Mouse (Mus musculus) midbrain, postnatal 0 days (tissue): Measurements from ENCODE around the gene Gm45713. TPM values are rescaled to one million over a fixed set of nuclear protein-coding genes. Genes with fewer than 3 reads are reported as not detected.
A peak's percentile ranks its signal among the peaks of the same experiment; 100 is the strongest.
"Not testable (repeated sequence)": the region's sequence is repeated elsewhere in the genome, so short reads cannot be mapped to it uniquely, and the experiment has no call there.

ENCODE experiments used
- ATAC-seq: fragments of 200-750 bp; cut with Nextera tagmentation; 2 replicates; pipeline ENCODE4 v1.8.0; 2017; ENCODE audit warnings: moderate number of reproducible peaks, mild to moderate bottlenecking, moderate TSS enrichment, moderate library complexity; ENCODE audit not compliant: low FRiP score
- DNase-seq: peaks from one replicate; pipeline ENCODE4 v3.0.0-alpha.2; 2015; ENCODE audit warnings: low spot score
- H3K27ac ChIP-seq: fragments of 300-500 bp; sonication (generic); 2 replicates; pipeline ENCODE4 v1.5.1; 2014; ENCODE audit warnings: low read depth, mild to moderate bottlenecking, low read length, mixed read lengths
- H3K27me3 ChIP-seq: fragments of 300-500 bp; sonication (generic); 2 replicates; pipeline ENCODE4 v1.6.1; 2014; ENCODE audit warnings: low read length, control low read depth, mixed read lengths; ENCODE audit not compliant: insufficient read depth
- H3K36me3 ChIP-seq: fragments of 300-500 bp; sonication (generic); 2 replicates; pipeline ENCODE4 v1.6.1; 2014; ENCODE audit warnings: low read length, control low read depth, mixed read lengths; ENCODE audit not compliant: insufficient read depth
- H3K4me1 ChIP-seq: fragments of 300-500 bp; sonication (generic); 2 replicates; pipeline ENCODE4 v1.6.1; 2014; ENCODE audit warnings: mild to moderate bottlenecking, control low read depth, antibody characterized with exemption, low read length, mixed read lengths; ENCODE audit not compliant: insufficient read depth
- H3K4me2 ChIP-seq: fragments of 300-500 bp; sonication (generic); 2 replicates; pipeline ENCODE4 v1.6.1; 2014; ENCODE audit warnings: low read depth, mild to moderate bottlenecking, low read length, mixed read lengths; ENCODE audit not compliant: poor library complexity, severe bottlenecking
- H3K4me3 ChIP-seq: fragments of 300-500 bp; sonication (generic); 2 replicates; pipeline ENCODE4 v1.5.1; 2014; ENCODE audit warnings: low read depth, mild to moderate bottlenecking, low read length, moderate library complexity
- H3K9ac ChIP-seq: fragments of 300-500 bp; sonication (generic); replicated peaks from 2 replicates; pipeline ENCODE4 v1.6.1; 2014; ENCODE audit warnings: mild to moderate bottlenecking, low read length, moderate library complexity, mixed read lengths; ENCODE audit not compliant: poor library complexity, severe bottlenecking
- H3K9me3 ChIP-seq: fragments of 300-500 bp; sonication (generic); 2 replicates; pipeline ENCODE4 v1.6.1; 2016; ENCODE audit warnings: low read length, control low read depth
- CTCF ChIP-seq: IDR thresholded peaks from 2 replicates; pipeline ENCODE4 v1.5.1; 2016; ENCODE audit warnings: antibody characterized with exemption, mild to moderate bottlenecking
- WGBS: fragments of 180-500 bp; shearing (Covaris S2); extraction: QIAGEN DNeasy Blood & Tissue Kit; methylation state at CpG from one replicate; pipeline ENCODE4 v1.1.7; 2014; 5-methylcytosine and 5-hydroxymethylcytosine counted together
- polyA plus RNA-seq: library from polyadenylated mRNA; unstranded; fragments of >200 nt; fragmentation: Nextera tagmentation; extraction: Ambion mirVana; gene quantifications from 2 replicates; pipeline ENCODE4 v1.2.1, GENCODE M21; 2015
- total RNA-seq: library from RNA; depleted of rRNA; stranded (reverse); fragments of >200 nt; gene quantifications from 2 replicates; pipeline ENCODE4 v1.2.3, GENCODE M21; 2014

The Gm45713 gene
- total and polyA plus RNA-seq, 2 experiments from 2014 or later = 0.39 to 2.0 TPM

DNA sequence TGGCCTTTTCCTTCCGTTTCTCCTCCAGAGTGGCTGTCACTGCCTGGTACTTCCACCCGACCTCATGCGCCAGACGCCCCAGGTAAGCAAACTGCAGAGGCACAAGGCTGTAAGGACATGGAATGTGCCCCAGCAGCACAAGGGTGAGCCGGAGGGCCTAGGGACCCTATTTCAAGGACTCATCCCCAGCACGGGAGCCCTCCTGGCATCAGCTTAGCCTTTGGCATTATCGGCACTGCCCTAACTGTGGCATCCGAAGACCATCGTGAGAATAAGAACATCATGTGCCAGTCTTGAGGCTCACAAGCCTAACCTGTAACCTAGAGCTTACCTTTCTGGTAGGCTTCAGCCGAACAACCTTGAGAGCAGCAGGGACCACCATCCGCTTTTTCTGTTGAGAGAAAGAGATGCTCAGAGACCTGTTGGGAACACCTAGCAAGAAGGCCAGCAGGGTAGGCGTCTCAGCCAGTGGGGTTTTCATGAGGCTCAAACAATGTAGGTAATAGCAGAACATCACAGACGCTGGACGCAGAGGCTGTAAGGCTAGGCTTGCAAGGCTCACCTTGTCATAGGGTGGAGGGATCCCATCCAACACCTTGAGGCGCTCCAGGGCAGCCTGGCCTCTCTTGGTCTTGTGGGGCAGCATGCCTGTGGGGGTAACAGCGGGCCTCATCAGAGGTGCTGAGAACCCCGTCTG is 9.7 kb downstream of the Gm45713 start:
- no peak for DNase-seq
- TF ChIP-seq CTCF = no peak
- Histone ChIP-seq H3K4me2 (no peak overlapping the region), H3K4me3 (no peak overlapping the region), H3K27me3 (no peaks in the 10 kb centered on the region), H3K36me3 (peaks cover 29% of the 10 kb centered on the region), H3K9me3 (no peaks in the 10 kb centered on the region), H3K9ac (peak overlapping the region; percentile 33; the same call in 1 of the 2 replicates), H3K4me1 (peaks cover 9% of the 10 kb centered on the region), H3K27ac (no peak overlapping the region)
- 78% methylated on average over 17 of the region's 17 CpGs for WGBS
- no peak for ATAC-seq

- Histone ChIP-seq H3K36me3 (peaks cover 36% of the 10 kb centered on the region), H3K27ac (peak overlapping the region; percentile 73; the same call in 1 of the 2 replicates)
- H3K9me3 ChIP-seq, H3K4me2 ChIP-seq, ATAC-seq, DNase-seq, H3K4me3 ChIP-seq, H3K4me1 ChIP-seq, H3K9ac ChIP-seq, H3K27me3 ChIP-seq: not testable (repeated sequence)
- WGBS = 61% methylated on average over 5 of the region's 5 CpGs
Observed at GRCm38 (mm10) chr7:45125649-45126048, 10.4 kb downstream of the Gm45713 start.

DNA sequence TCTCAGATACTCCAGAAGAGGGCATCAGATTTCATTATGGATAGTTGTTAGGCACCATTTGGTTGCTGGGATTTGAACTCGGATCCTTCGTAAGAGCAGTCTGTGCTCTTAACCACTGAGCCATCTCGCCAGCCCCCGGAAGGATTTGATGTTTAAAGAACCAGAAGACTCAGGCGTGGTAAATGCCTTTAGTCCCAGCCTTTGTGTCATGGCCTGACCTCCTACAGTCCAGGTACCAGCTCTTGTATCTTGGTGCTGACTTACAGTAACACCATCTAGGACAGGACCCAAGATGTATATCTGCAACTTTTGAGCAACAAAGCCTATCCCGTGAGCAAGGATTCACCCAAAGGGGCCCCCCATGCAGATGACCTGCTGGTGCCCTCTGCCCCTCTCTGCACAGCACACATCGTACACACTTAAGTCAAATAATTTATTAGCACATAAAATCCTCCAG is 10.9 kb downstream of the Gm45713 start:
- ATAC-seq (no peak), DNase-seq (peak; percentile 53)
- peak; percentile 60; the same call in 1 of the 2 replicates for TF ChIP-seq CTCF
- no peak overlapping the region for H3K4me3 ChIP-seq
- WGBS = 24% methylated on average over 7 of the region's 7 CpGs
- H3K36me3 ChIP-seq = peaks cover 41% of the 10 kb centered on the region
- H3K9ac ChIP-seq = no peak overlapping the region
- H3K27ac ChIP-seq = peak overlapping the region; percentile 73; the same call in 1 of the 2 replicates
- H3K27me3 ChIP-seq = no peaks in the 10 kb centered on the region
- H3K4me2 ChIP-seq = no peak overlapping the region
- peaks cover 9% of the 10 kb centered on the region for H3K4me1 ChIP-seq
- no peaks in the 10 kb centered on the region for H3K9me3 ChIP-seq

- peak within 1 kb of the TSS; percentile 84 for H3K4me3 ChIP-seq
- peaks cover 47% of the 10 kb centered on the region for H3K36me3 ChIP-seq
- peak within 1 kb of the TSS; percentile 92 for H3K27ac ChIP-seq
- H3K27me3 ChIP-seq = no peaks in the 10 kb centered on the region
- ATAC-seq = peak; percentile 88
- TF ChIP-seq CTCF = no peak; the same call in 1 of the 2 replicates
- H3K9me3 ChIP-seq = no peaks in the 10 kb centered on the region
- H3K9ac ChIP-seq = peak within 1 kb of the TSS; percentile 99
- H3K4me2 ChIP-seq = peak within 1 kb of the TSS; percentile 88
- peaks cover 6% of the 10 kb centered on the region for H3K4me1 ChIP-seq
- DNase-seq = peak; percentile 99
- WGBS = 1% methylated on average over 59 of the region's 59 CpGs
Observed at GRCm38 (mm10) chr7:45124224-45125143, 11.5 kb downstream of the Gm45713 start, which contains the start of gene Rps11. Gene Rps11 (minus strand): TSS chr7:45124439.

DNA sequence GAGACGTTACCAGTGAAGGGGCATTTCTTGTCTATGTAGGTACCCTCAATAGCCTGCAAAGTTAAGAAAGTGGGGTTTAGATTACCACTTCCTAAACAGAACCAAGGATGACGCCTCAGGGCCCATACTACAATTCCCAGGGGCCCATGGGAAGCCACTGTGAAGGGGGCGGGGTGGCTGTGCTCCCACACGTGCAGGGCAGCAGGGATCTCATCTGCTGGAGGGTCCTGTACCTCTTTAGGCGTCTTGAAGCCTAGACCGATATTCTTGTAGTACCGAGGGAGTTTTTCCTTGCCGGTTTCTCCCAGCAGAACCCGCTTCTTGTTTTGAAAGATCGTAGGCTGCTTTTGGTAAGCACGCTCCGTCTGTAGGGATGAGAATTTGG is 12.9 kb downstream of the Gm45713 start:
- 26% methylated on average over 12 of the region's 12 CpGs for WGBS
- no peak for TF ChIP-seq CTCF
- Histone ChIP-seq H3K9me3 (no peaks in the 10 kb centered on the region), H3K4me3 (peak overlapping the region; percentile 84), H3K27me3 (no peaks in the 10 kb centered on the region), H3K4me2 (peak overlapping the region; percentile 88), H3K4me1 (peaks cover 6% of the 10 kb centered on the region), H3K27ac (peak overlapping the region; percentile 92; the same call in 1 of the 2 replicates), H3K9ac (peak overlapping the region; percentile 99), H3K36me3 (peaks cover 50% of the 10 kb centered on the region)
- ATAC-seq = no peak
- peak; percentile 44 for DNase-seq
